Mouse (Mus musculus) T-helper 17 cell (primary cell): ENCODE measurements around the gene Gfod1.

Experiments
- in situ Hi-C, 2 experiments: fragments of 300-600 bp; cut with MboI, MseI; formaldehyde crosslinking; loops; 1 replicate in 1 of 2; 2 replicates in 1 of 2; pipeline ENCODE4 v1.15.1; 2025; ENCODE audit warnings: high pct_unique_total_duplicates in 2 of 2

Gfod1 gene

DNA sequence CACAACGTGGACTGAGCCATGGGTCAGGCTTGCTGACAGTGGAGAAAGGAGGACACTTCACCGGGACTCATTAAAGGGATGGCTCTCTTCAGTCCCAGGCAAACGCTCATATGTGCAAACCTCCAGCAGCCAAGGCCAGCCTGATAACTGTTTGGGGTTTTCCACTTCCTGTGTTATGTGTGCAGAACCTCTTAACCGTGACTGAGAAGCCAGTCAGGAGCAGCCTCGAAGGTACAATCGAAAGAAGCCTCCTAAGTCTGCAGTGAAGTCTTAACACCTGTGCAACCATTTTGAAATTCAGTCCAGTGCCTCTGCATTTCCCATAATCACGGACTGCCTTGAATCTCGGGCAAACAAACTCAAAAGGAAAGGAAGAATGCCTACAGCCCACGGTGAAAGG lies 3.1 kb downstream of the Gfod1 start:
- in situ Hi-C loops, result loop anchor here in 1 of 2 experiments (5.0 to 10.0 kb wide), 3 partner anchors 49 to 1494 kb away; no protein-coding TSS in a partner anchor

DNA sequence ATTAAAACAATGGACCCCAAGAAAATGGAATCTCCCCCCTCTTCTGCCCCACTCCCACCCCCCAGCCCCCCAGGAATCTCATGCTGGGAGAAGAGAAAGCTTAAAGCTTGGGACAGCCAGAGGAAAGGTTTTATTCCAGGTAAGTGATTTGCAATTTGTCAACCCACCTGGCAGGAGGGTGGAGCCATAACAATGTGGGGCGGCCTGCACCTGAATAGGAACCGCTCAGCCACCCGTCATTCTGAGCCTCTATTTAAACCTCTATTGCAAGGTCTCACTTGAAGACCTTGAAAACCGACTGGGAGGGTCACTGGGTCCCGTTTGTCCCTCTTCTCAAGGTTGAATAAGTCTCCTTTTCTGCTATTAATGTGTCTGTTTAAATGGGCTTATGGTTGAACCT lies 3.6 kb downstream of the Gfod1 start:
- in situ Hi-C loops, result loop anchor here in 1 of 2 experiments (5.0 to 10.0 kb wide), 3 partner anchors 48 to 1494 kb away; no protein-coding TSS in a partner anchor

DNA sequence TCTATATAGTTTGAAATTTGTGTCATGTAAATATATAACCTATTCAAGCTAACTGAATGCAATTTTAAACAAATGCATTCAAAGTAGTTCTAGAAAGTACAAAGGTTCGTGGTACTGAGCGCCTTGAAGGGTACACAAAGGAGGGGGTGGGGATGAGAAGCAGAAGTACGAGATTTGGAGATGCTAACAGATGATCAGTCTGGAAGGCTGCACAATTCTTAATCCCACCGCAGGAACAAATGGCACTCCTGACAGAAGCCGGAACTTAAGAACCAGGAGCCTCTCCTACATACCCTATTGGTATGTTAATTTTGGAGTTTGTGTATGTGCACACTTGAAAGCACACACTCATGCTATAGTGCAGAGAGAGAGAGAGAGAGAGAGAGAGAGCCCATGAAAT lies 4.8 kb downstream of the Gfod1 start:
- in situ Hi-C loops, result loop anchor here in 1 of 2 experiments (10.0 kb wide), 1 partner anchor 1616 kb away; no protein-coding TSS in a partner anchor

DNA sequence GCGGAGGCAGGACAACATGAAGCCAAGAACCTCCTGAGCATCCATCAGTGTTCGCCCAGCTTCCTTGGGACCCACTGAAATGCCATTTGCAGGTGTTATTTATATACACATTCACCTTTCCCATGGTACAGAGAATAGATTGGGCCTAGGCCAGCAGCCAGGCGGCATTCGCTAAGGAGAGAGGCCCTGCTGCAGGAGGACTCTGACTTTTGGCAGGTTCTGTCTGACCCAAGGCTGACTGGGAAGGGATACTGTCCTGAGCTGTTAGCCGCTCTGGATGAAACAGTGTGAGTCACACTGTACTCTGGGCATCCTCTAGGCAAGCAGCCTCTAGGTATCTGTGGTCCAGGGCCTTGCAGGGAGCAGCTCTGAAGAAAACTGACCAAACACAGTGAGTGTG lies 6.4 kb downstream of the Gfod1 start:
- in situ Hi-C loops, result loop anchor here in 1 of 2 experiments (10.0 kb wide), 1 partner anchor 1617 kb away; no protein-coding TSS in a partner anchor

DNA sequence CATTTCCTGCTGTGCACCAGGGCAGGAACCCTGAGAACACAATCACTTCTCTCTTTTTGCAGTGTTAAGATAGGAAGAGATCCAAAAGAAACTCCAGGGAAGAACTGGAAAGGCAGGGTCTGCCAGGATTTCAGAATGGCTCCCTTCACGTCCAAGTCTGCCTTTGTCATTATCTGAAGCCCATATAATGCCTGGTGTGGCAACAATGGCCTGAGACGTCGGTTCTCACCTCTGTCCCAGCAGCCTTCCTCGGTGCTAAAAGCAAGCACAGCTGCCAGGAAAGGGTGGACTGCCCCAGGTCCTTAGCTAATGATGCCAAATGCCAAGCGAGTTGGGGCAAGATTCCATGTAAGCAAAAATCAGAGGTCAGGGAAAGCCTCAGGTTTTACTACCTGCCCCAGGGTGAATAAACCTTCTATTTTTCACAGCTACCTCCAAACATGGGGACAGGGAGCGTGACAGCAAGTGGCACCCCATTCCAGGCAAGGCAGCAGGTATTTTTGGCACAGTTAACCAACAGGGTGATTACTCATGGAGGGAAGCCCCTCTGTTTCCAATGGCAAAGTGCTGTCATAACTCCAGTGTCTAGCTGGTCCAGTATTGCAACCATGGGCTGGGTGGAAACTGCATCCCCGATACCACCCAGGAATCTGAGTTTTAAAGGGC lies 7.7 kb downstream of the Gfod1 start:
- in situ Hi-C loops, result loop anchor here in 1 of 2 experiments (10.0 kb wide), 1 partner anchor 1619 kb away; no protein-coding TSS in a partner anchor

DNA sequence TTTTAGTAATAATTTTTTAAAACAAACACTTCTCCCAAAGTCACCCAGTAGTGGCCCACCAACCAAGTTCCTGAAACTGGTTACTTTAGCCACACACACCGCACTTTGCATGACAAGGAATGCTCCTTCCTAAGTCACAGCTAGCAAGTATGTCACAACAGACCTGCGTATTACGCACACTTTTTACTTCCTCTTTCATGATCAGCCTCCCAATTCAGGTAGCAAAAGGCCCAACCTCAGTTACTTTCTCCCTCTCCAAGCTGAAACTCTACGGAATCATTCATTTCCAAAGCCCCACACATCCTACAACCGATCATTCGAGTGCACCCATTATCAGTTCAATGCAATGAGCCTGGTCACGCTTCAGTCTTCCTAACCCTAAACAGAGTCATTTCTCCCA lies 8.3 kb downstream of the Gfod1 start:
- in situ Hi-C loops, result loop anchor here in 1 of 2 experiments (10.0 kb wide), 1 partner anchor 1619 kb away; no protein-coding TSS in a partner anchor

DNA sequence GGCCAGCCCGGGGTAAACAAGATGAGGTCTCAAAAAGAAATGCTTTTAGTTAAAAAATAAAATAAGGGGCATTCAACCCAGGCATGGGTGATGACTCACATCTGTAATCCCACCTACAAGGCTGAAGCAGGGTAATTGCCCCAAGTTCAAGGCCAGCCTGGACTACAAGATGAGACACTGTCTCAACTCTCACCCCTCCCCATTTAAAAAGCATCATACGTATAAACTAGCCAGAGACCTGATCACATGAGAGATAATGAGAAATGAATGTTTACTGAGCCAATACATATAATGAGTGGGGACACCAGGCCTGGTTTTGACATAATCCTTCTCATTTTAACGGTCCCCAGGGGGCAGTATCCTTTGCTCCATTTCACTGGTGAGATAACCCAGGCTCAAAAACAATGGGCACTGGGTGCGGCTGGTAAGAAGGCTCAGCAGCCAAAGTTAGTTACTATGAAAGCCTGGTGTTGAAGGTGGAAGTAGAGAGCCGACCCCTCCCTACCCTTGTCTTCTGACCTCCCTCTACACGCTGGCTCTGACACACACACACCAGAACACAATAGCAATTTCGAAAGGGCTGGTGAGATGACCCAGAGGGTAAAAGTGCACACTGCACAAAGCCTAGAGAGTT lies 8.9 kb downstream of the Gfod1 start:
- in situ Hi-C loops, result loop anchor here in 1 of 2 experiments (10.0 kb wide), 1 partner anchor 1620 kb away; no protein-coding TSS in a partner anchor

DNA sequence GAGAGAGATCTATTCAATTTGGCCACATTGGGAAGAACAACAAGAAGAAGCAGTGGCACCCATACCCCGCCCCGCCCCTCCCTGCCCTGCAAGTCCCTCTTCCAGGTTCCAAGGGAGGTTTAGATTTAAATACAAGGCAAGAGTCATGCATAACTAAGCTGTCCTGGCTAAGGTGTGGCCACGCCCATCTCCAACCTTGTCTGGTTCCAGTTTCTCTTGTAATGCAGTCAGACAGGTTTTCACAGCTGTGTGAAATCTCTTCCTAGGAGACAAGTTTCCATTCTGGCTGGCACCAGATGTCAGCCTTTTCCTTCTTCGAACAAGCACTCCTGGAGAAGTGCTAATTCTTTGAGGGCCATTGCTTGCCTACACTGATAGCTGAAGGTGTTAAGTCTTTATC lies 11.1 kb downstream of the Gfod1 start:
- in situ Hi-C loops, result loop anchor here in 1 of 2 experiments (10.0 kb wide), 1 partner anchor 1622 kb away; no protein-coding TSS in a partner anchor

DNA sequence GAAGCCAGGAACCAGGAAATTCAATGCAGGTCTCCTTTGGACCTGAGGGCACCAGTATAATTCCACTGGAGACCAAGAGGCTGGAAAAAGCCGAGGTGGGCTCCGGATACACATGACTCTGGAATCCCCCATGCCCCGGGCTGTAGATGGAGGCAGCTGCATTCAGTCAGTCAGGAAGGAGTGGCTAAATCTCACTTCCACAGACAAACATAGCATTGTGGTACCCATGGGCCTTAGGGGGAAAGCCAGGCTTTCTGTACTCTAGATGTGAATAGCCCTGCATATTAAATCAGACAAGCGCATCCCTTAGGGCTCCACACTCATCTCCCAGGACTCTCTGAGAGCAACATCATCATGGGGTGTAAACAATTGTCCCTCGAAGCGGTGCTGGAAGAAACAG lies 14.9 kb downstream of the Gfod1 start:
- in situ Hi-C loops, result no loop called here

DNA sequence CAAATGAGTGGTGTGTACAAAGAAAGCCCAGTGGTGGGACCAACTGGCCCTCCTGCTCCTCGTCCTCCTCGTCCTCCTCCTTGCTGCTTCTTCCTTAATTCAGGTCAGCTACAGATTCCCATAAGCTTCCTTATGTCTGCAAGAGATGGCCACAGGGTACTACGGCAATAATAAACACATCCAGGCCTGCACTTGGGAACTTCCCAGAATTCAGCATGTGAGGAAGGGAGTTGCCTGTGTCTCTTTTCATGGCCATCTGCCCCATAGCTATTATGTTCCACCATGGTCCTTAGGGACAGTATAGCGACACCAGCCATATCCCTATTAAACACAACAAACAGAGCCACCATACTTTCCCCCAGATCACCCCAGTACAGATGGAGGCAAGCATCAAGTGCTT lies 15.5 kb downstream of the Gfod1 start:
- in situ Hi-C loops, result no loop called here

DNA sequence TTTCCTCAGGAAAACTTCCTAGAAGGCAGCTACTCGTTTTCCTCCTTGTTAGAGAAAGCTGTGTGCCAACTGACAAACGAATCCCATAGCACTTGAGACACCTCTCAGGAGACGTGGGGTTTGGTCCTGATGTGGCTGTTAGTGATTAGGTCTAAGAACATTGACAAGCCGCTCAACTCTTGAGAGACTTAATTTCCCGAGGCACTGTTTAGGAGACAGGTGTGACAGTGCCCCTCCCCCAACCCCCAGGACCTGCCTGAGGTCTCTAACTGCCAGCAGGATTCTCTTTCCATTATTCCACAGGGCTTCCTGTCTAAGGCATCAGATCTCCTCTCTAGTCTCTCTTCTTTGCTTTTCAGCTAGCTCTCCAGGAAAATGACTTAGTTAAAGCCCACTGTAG lies 15.9 kb downstream of the Gfod1 start:
- in situ Hi-C loops, result no loop called here

DNA sequence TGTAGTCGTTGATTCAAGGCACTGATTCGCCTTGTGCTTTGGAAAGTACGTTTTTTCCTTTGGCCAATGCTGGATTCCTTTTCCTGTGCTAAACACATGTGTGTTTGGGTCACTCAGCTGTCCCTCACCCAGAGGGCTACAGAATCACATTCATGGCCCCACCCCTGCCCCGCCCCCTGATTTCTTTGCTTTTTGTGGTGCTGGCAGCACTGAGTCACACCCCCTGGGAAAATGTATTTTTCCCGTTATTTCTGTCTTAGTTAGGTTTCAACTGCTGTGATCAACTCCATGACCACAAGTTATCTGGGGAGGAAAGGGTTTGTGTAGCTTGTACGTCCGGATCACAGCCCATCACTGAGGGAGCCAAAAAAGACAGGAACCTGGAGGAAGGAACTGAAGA lies 17.1 kb downstream of the Gfod1 start:
- in situ Hi-C loops, result no loop called here

DNA sequence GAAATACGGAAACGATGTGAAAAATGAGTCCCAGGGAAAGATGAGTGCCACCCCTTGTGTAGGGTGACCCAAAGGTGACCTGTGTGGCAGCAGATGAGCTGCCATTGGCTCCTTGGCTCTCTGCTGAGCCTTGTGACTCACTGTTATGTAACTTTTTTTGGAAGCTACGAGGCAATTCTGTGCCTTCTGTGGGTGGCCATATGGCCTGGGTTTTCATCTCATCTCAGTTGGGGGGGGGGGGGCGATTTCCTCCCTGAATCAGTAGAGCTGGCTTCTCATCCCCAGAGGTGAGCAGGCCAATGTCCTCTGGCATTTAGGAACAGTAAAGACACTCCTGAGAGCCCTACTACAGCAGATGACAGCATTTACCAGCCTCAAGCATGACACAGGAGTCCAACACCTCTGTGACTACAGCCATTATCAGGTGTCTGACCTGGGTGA lies 19.2 kb downstream of the Gfod1 start:
- in situ Hi-C loops, result no loop called here

DNA sequence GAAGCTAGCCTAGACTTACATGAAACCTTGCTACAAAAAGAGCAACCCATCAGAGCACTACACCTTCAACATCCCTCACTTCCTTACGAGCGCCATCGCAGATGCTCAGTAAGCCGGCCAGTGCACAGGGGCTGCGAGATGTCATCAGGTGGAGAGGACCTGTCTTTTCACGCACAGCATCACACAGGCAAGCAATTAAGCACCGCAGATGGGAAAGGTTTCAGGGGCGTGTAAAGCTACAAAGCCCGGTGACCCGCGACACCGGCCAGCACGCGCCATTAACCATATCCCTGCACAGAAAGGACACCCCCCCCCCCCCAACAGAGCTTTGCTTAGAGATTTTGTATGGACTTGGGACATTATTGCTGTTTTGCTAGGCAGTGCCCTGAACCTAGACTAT lies 30.1 kb downstream of the Gfod1 start:
- in situ Hi-C loops, result loop anchor here in 1 of 2 experiments (25.0 kb wide), 1 partner anchor 1912 kb away; no protein-coding TSS in a partner anchor

DNA sequence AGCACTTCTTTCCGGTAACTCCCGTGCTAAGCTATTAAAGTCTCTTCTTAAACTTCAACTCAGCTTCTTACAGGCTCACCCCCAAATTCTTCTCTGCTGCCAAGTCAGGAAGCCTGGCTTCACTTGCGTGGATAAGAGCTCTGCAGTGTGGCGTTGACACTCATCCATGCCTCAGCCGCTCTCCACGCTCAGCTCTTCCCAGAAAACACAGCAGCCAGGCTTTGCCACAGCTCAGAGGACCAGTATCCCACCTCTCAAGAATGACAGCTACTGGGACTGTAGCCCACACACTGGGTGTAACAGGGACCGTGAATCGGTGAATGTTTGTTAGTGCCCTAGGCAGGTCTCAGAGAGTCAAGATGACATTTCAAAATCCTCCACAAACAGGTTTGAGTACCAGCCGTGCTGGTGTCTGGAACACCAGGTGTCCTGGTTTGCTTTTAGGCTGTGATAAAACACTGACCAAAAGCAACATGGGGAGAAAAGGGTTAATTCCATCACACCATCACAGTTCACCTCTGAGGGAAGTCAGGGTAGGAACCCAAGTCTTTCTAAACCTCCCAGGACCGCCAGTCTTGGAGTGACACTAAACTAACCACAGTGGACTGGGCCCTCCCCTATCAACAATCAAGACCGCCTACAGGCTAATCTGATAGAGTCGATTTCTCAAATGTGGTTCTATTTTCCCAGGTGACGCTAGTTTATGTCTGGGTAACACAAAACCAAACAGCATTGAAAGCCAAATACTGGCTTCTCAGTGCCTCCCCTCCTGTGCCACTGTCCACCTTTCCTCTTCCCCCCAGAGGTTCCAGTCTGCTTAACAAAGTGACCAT lies 31.5 kb downstream of the Gfod1 start:
- in situ Hi-C loops, result loop anchor here in 1 of 2 experiments (25.0 kb wide), 1 partner anchor 1910 kb away; no protein-coding TSS in a partner anchor

DNA sequence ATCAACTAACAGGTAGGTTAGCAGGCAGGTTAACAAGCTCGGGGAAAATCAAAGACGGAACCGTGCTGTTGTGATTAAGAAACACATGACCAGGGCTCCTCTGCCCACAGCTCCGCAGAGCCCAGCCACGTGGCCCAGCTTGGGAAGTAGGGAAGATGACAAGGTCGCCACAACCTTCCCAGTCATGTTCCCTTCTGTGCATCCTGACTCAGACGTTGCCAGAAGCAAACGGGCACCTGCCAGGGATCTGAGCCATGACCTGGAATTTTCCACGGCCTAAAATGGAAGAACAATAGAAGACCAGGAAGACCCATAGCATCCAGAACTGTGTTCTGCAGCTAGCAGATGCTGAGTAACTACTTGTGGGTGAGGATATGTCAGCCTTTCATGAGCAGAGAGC lies 32.5 kb downstream of the Gfod1 start:
- in situ Hi-C loops, result loop anchor here in 1 of 2 experiments (25.0 kb wide), 1 partner anchor 1909 kb away; no protein-coding TSS in a partner anchor

DNA sequence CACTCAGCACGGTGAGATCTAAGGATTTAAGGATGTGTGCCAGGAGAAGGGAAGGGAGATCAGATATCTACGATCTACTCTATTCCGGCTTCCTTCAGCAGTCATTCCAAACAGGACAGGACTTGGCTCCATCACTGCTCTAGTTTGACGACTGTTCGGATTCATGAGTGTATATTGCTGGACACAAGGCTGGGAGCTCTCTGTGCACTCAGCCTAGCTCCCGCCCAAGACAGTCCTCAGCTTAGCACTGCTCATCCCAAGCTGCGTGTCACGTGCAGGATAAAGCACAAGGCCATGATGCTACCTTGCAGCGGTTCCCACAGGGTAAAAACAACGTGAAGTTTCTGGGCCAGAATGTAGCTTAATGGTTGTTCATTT lies 33.8 kb downstream of the Gfod1 start:
- in situ Hi-C loops, result loop anchor here in 1 of 2 experiments (25.0 kb wide), 1 partner anchor 1908 kb away; no protein-coding TSS in a partner anchor

DNA sequence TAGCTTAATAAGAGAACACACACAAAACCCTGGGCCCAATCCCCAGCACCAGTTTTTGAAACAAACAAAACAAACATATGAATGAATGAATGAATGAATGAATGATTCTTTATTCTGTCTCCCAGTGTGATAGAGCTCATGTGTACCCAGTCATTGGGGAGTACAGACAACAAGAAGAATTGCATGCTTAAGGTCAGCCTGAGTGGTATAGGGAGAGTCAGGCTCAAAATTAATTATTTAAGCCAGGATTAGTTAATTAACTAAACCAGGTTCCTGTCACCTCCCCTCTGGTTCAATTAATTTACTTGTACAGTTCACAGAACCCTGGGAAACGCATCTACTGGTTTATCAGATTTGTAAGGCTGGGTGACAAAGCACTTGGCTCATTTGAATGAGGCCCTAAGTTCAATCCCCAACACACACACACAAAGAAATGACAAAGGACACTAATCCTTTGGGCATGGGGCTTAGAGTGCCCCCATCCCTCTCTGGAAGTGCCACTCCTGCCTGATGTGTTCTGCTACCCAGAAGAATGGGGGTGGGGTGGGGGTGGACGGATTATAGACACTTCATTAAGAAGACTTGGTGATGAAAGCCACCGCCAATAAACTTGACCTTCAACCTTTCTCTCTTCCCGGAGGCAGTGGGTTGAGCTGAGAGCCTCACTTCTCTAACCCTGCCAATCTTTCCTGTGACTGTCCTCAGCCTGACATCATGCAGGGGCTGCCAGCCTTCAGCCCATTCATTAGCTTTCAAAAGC lies 34.3 kb downstream of the Gfod1 start:
- in situ Hi-C loops, result loop anchor here in 1 of 2 experiments (10.0 to 25.0 kb wide), 2 partner anchors 1465 to 1907 kb away; no protein-coding TSS in a partner anchor

DNA sequence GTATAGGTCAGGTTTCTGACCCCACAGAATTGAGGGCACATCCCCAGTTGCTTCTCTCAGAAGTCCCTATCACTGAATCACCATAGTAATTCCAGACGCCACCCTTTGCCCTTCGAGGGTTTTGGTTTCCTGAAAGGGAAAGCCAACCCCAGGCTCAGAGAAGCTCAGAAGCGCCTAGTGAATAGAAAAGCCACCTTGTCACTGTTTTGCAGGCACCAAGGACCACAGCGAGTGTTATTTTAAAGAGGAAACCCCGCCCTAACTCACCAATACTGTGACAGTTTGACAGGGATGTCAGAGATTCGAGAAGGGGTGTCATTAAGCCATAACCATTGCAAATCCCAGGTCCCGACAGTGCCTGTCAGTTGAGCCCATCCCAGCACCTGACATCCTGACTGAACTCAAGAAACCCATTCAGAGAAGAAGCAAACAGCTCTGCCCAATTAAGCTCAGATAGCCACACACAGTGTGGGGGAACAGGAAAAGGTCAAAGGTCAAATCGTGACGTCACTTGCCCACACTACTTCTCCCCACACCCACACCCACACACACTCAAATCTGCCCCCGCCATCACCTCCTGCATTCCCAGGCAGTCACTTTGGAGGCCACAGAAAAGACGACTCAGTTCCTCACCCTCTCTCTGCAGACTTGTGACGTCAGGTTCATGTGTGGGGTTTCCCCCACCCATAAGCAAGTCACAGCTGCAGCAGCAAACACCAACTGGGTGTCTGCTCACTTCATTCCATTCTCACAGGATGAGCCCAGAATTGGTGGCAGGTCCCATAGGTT lies 35.2 kb downstream of the Gfod1 start:
- in situ Hi-C loops, result loop anchor here in 1 of 2 experiments (10.0 to 25.0 kb wide), 2 partner anchors 1466 to 1906 kb away; no protein-coding TSS in a partner anchor

DNA sequence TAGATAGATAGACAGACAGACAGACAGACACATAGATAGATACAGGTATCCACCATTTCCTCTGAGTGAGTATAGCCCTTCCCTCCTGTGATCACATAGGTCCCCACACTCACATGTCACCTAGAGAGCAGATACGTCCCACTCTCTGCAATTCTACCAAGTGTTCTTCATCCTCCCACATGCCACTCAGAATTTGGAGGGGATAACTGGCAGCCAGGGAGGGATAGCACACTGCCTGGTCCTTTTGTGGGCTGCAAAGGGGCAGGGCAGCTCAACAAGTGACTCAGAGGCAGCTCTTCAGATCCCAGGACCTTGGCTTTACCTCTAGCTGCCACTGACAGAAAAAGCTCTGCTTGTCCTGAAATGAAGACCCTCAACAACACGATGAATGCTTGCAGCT lies 36.1 kb downstream of the Gfod1 start:
- in situ Hi-C loops, result loop anchor here in 1 of 2 experiments (10.0 to 25.0 kb wide), 2 partner anchors 1467 to 1906 kb away; no protein-coding TSS in a partner anchor
